Mouse (Mus musculus) yolk sac, embryonic 10.5 days (tissue): Measurements from ENCODE around the gene Kcnk2.
"Not testable (repeated sequence)": the region's sequence is repeated elsewhere in the genome, so short reads cannot be mapped to it uniquely, and the experiment has no call there.

Experiments used
- DNase-seq: peaks from one replicate; pipeline ENCODE4 v3.0.0-alpha.2; 2017; ENCODE audit warnings: low spot score

The Kcnk2 gene

DNA sequence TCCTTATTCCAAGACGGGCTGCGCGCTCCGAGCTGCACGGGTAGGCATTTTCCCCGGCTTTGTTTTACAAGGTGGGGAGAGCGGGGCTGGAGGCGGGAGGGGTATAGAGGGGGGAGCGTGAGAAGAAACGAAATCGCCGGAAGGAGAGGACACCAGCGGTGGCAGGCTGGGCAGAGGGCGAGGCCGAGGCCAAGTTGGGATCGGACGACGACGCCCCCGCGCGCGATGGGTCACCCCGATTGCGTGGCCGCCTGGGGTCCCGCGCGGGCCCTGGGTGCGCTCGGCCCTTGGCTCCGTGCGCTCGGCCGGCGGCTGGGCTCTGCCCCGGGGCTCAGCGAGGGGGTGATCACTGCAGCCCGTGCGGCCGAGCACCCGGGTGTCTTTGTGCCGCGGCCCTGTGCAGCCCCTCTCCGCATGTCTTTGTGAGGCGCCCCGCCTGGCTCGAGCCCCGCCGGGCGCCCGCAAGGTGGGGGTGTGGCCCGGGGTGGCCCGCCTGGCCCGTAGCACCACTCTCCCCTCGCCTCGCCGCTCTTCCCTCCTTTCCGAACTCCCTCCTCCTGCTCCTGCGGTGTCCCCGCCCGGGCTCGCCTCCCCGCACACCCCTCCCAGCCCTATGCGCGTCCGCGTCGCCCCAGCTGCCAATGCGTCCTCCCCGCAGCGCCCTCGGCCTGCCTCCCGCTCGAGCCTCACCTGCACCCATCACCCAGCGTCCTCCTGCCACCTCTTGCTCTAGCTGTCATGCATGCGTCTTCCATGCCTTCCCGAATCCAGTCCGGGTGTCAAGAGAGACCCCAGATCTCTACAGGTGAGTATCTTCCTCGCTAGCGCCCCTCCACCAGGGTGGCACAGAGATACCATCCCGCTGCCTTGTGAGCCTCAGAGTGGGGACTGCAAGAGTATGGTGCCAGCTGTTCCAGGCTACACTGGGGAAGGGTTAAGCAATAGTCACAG lies 58.5 kb downstream of the Kcnk2 start:
- DNase-seq = no peak

DNA sequence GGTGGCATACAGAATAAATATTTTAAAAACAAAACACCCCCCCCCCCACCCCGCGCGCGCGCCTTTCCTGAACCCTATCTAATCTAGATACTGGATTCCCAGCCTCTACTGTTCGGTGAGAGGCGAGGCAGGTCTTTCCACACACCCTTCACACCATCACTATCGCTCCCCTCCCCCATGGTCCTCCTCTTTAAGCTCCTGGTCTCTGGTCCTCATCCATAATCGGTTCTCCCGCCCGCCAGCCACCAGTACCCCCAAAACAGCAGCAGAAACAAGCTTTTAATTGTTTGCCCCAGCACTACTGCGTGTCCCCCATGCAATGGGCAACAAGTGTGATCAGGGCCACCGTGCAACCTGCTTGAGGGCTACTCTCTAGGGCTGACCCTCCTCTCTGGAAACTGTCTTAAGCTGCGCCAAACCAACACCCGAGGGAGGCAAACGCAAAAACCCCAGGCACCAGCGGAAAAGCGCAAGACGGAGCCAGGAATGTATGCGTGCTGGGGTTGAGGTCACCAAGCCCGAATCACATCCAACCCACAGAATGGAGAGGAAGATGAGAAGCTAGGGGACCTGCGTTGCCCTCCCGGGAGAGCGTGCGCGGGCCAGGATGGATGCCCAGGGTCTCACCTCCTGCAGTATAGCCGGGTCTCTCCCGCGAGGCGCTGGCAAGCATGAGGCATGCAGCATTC lies 59.5 kb downstream of the Kcnk2 start:
- DNase-seq = no peak

DNA sequence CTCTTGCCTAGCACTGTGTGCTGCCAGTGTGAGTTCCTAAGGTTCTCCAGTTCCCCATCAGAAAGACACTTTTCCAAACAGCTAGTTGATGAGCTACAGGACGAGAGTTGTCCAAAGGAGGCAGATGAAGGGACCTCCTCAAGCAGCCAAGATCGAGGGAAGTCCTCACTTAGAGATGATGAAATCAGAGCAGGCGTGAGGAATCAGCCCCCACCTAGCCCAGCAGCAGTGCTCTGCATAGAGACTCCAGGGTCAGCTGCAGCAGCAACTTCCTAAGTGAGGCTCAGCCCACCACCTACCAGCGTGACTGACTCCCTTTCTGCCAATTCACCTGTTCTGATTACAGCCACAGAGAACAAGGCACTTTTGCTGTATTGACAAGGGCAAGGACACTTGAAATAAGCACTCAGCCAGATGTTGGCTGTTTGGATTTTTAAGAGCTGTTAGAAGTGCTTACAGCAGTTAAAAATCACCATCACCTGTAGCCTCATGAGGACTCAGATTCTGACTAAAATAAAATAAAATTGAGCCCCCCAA lies 60.6 kb downstream of the Kcnk2 start:
- DNase-seq = no peak

DNA sequence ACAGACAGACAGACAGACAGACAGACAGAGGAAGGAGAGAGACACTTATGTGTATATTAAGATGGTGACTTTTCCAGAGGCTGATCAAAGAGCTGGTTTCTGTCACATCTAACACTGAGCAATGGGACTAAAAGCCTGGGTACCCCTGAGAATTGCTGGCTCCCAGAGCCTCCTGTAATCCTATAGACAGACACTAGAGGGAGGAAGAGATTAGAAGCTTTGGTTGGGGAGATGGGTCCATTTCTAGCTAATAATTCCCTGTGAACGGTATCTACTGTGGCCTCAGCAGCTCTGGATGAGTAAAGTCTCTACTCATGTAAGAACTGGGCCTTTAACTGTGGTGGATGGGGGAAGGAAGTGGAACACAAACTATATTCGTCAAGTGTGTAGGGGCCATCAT lies 86.2 kb downstream of the Kcnk2 start:
- DNase-seq = no peak

DNA sequence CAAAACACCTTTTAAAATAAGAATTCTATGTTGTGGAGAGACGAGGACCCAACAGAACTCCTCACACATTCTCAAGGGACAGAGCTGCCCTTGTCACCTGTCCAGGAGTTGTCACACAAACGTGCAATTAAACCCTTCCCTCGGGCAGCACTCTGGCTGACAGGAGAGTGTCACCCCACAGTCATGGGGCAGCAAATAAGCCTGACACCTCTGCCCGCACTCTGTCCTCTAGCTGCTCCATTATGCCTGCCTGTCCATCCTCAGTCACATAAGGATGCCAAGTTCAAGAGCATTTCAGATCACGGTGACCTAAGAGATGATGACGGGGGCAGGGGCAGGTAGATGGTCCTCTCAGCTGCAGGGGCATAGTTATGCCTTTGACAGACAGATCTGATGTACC lies 87.6 kb downstream of the Kcnk2 start:
- no peak for DNase-seq

DNA sequence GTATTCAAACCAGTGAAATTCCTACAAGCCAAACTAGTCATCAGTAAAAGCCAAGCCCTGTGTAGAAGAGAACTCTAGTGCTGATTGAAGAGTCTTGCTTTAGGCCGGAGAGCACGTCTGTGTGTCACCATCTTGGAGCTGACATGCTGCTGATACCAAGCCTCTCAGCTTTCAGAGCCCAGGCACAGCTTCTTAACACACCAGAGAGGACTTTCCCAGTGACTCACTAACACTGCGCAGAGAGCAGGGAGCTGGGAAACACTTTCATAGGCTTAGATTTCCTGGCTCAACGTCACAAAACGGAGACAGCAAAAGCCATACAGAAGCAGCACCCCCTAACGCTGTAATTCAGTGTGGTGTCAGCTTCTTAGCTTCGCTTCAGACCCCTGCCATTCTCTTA lies 88.3 kb downstream of the Kcnk2 start:
- DNase-seq = no peak

DNA sequence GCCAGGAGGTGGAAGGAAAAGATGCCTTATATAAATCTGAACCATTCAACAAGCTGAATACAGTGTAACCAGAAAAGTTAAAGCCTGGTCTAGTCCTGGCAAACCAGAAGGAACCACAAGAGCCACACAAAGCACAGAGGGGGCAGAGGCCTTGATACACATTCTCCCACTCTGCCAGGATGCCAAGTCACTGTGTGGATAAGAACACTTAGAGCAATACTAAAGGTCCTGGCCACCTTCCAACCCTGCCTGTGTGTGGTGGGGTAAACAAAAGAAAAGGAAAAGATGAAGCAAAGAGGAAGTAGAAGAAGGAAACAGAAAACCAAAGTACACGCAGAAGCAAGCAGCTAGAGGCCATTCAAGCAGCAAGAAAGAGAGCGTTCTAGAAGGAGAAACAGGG lies 91.9 kb downstream of the Kcnk2 start:
- no peak for DNase-seq

DNA sequence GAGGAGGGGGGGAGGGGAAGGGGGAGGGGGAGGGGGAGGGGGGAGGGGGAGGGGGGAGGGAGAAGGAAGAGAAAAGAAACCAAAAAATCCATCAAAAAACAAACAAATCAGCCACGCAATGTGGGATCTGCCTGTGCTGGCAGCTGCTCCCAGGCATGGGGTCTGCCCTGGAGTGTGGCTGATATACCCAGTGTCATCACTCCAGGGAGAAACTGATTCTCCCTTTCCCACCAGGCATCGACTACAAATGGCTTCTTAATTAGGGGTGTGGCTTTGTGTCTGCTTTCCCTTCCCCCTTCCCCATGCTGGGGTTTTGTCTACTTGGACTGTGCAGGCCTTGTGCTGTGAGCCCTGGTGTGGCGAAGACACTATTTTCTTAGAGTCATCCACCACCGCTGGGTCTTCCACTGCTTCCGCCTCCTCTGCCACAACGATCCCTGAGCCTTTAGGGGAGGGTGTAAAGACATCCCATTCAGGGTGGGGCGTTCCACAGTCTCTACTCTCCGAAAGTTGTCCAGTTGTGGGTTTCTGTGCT lies 97.0 kb downstream of the Kcnk2 start:
- no peak for DNase-seq

DNA sequence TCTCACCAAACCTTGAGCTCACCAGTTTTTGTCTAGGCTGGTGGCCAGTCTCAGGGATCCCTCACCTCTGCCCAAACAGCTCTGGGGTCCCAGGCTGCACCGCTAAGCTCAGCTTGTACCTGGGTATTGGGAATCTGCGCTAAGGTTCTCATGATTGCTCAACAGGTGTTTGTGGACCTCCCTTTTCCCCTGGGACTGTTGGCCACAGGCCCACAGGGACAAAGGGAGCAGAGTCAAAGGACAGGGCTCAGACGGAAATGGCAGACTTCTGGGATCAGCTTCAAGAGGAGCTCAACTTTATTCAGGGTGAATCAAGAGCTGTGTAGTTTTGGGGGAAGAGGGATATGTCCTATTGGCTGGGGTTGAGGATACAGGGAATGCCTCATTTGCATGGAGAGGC lies 99.1 kb downstream of the Kcnk2 start:
- DNase-seq = no peak

DNA sequence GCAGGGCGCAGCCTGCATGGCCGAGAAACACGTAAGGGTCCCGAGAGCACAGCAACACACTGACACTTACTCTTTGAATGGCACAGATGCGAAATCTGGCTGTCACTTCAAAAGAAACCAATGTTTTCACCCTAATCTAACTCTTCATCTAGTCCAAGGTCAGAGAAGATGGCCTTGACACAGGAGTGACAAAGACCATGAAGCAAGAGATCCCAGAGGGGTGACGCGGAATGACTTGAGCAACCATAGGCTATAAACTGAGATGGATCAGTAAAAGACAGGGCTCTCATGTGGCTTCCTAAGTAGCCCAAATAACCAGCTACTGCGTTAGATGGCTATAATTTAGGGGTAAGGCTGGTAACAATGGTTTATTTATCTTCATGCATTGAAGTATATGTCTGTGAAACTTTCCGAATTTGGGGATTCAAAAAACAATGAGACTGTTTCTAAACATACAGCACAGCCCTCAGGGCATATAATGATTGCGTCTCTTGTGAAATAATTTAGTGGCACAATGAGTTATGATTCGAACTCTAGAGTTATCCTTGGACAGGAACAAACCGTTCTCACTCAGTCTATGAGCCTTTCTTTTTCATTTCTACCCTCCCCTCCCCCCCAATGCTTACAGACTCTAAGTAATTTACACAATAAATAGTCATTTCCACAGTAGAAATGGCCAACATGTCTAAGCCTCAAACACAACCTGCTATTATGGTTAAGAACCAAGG lies 108.2 kb downstream of the Kcnk2 start:
- DNase-seq = no peak

DNA sequence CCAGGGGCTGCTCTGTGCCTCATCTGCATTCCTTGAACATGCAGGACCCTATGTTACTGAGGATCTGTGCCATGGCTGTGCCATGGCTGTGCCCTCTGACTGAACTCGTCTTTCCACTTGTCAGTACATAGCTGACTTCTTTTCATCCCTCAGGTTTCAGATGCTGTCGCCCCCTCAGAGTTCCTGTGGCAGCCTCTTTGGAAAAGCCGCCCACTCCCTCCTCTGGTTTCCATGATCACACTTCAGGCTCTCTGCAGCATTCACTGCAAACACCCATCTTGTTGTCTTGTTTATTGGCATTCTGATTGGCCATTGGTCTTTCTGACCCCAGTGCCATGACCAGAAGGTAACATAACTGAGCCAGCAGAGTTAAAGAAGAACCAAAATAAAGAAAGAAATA lies 111.2 kb downstream of the Kcnk2 start:
- DNase-seq = no peak

DNA sequence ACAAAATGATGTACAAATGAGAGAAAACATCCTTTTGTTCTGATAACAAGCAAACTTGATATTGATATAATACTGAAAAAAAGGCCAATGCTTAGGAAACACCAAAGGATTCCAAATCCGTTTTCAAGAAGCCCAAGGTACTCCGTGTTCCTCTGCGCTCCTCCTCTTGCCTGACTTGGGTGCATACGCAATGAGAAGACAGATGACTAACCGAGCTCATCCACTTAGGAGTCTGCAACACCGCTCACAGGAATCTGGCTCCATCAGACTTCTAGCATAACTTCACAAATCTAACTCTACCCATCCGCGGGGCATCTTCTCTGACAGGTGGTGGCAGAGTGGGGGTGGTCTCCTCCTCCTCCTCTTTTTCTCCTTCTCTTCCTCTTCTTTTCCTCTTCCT lies 113.1 kb downstream of the Kcnk2 start:
- DNase-seq = no peak

DNA sequence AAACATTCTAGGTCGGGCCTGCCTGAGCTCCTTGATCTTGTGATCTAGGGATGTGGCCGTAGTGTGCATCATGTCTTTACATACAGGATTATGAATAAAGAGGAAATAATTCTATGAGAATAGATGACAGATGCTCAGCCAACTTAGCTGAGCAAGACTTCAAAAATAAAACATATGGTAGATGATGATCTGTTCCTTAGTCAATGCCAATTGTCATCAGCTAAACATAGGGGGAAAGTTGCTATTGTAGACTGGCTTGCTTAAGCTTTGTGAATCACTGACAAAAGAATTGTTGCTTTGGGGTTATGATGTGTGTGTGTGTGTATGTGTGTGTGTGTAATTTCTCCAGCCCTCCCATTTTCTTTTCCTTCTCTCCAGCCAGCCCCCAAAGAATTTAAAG lies 129.8 kb downstream of the Kcnk2 start:
- DNase-seq = no peak

DNA sequence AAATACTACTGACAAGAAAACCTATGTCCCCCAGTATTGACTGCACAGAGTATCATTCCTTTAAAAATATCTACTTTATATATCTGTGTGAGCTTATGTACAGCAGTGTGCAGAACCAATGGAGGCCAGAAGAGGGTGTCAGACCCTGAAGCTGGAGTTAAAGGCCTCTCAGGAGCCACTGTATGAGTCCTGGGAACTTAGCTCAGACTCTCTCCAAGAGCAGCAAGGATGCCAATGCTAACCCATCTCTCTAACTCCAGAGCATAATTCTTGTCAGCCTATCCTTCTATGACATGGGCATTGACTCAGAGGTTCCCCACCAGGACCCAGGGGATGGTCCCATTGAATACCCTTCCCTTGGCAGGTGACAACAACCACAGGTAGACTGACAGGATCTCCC lies 148.4 kb downstream of the Kcnk2 start:
- no peak for DNase-seq

DNA sequence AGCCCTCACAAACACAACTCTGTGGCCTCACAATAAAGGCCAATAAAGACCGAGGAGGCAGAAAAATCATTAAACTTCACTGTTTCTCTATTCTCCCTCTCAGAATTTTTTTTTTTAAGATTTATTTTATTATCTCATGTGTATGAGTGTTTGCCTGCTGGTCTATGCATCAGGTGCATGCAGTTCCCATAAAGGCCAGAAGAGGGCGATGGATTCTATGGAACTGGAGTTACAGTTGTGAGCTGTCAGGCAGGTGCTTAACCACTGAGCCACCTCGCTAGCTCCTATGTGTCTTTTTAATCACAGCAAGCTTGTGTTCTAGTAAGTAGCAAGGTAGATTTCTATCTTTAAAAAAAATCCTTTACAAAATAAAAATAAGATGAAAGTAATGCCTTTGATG lies 148.9 kb downstream of the Kcnk2 start:
- DNase-seq = no peak

DNA sequence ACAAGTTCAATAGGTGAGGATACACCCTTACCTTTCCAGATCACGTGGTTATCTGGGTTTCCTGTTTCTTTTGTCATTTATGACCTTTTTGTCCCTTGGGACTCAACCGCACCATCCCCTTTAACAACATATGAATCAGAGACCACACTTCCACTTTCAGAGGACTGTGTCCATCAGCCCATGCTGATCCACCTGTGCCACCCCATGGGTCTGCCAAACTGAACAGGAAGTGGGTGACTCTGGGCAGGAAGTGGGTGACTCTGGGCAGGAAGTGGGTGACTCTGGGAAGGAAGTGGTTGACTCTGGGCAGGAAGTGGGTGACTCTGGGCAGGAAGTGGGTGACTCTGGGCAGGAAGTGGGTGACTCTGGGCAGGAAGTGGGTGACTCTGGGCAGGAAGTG lies 158.9 kb downstream of the Kcnk2 start:
- DNase-seq = not testable (repeated sequence)

DNA sequence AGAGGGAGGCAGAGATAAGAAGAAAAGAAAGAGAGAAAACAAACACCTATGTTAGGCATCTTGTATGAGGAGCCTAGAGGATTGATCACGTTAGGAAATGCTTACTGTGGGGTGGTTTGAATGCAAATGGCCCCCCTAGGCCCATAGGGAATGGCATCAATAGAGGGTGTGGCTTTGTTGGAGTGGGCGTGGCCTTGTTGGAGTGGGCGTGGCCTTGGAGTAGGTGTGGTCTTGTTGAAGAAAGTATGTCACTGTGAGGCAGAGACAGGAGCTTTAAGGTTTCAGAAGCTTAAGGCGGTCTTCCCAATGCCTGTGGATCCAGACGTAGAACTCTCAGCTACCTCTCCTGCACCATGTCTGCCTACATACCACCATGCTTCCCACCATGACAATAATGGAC lies 166.8 kb downstream of the Kcnk2 start:
- DNase-seq = no peak

DNA sequence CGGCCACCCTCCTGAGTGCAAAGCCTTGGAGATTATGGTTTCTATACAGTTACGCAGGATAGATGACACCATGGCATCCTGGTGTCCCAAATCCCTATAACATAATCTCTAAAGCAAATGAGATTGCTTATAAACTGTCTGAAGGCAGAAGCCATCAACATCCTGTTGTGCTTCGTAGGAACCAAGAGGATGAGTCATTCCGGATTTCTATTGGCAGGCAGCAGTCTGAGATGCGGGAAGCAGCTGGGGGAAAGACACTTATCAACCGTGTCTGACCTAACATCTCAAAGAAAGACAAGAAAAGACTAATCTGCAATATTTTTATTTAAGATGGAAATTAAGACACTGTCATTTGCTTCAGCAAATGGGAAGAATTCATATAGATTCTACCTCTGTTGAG lies 169.2 kb downstream of the Kcnk2 start:
- DNase-seq = no peak

DNA sequence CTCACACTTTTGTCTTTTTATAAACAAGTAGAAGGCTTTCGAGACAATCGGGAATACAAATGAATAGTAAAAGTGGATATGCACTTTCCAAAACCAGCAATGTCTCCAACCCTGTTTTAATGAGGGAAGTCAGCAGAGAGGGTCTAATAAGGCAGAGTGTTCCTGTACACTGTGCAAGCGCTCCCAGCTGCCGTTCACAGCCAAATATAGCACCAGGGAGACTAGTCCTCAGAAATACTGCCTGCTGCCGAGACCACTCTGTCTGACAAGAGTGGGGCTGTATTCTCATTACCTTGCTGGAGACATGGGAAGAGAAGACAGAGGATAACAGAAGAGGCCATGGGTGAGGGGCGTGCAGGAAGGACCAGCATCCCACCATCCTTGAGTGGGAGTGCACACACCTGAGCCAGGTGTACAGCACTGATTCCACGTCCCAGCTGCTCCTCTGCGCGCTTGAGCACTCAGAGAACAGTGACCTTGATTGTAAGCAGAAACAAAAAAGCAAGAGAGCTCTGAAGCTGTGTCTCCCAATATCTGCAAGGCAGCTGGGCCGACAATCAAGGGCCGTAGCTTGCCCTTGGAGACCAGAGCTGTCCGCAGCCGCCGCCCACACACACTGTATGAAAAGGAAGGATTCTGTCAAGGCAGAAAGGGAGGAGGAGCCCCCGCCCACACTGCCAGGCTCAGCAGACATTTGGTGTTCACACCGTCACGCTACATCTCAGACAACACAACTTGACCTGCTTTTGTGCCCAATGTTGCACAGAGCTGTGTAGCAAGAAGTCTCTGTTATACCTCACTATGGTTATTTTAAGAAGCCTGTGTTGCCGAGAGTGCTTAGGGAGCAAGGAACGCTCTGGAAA lies 173.6 kb downstream of the Kcnk2 start:
- no peak for DNase-seq

DNA sequence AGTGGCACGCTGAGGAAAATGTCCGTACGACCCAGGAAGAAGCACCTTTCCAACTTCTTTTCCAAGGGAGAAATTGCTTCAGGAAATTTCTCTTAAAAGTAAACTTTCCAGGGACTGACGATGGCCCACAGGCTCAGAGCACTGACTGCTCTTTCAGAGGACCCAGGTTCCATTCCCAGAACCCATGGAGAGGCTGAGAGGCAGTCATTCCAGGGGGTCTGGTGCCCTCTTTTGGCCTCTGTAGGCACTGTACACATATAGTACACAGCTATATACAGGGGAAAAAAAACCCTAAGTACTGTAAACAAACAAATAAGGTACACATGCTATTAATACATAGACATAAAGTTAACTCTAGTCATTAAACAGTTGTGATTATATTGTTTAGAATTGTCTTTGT lies 174.6 kb downstream of the Kcnk2 start:
- no peak for DNase-seq

DNA sequence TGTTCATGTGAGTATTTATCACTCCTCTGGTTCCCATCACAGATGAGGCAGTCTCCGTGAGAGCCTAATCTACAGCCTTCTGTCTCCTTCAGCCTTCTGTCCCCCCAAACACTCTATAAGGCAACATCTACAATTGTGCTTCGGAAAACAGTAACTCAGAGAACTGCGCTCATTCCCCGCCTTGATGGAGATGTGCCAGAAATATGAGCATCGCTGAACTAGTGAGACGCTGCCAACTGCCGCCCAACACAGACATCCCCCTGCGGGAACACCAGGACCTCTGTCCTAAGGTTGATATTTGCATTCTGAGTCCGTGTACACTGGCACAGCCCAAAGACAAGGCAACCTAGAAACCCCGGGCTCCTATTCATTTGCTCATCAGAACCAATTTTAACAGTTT lies 183.0 kb downstream of the Kcnk2 start:
- no peak for DNase-seq
